Mouse (Mus musculus) MEL (cell line): ENCODE results near the gene Srprb. TPM values are rescaled to one million over a fixed set of nuclear protein-coding genes. Genes with fewer than 3 reads are reported as not detected.

Experiments used
- DNase-seq: peaks from one replicate; pipeline ENCODE4 v3.0.0; 2011; ENCODE audit warnings: low read depth, low spot score
- H3K27ac ChIP-seq: 2 replicates; pipeline ENCODE4 v1.5.1; 2012; ENCODE audit warnings: low read depth, mild to moderate bottlenecking, control low read depth, low read length, moderate library complexity; ENCODE audit not compliant: control insufficient read depth
- H3K27me3 ChIP-seq, 2 experiments: fragments of 150-350 bp in 1 of 2; sonication (generic) in 1 of 2; 2 replicates each; pipeline ENCODE4 v1.6.1; 2012; ENCODE audit warnings: low read length in 2 of 2, mild to moderate bottlenecking in 2 of 2, improper control_type of control experiment in 1 of 2, moderate library complexity in 1 of 2; ENCODE audit not compliant: insufficient read depth in 2 of 2, control insufficient read depth in 1 of 2
- H3K36me3 ChIP-seq, 2 experiments: 2 replicates each; pipeline ENCODE4 v1.6.1; 2012 to 2014; ENCODE audit warnings: low read length in 2 of 2, improper control_type of control experiment in 1 of 2, inconsistent platforms in 1 of 2, mild to moderate bottlenecking in 1 of 2; ENCODE audit not compliant: insufficient read depth in 2 of 2, control insufficient read depth in 1 of 2
- H3K4me1 ChIP-seq, 2 experiments: fragments of 150-350 bp in 1 of 2; sonication (generic) in 1 of 2; 2 replicates each; pipeline ENCODE4 v1.6.1; 2012; ENCODE audit warnings: low read length in 2 of 2, improper control_type of control experiment in 1 of 2, mild to moderate bottlenecking in 1 of 2; ENCODE audit not compliant: insufficient read depth in 2 of 2, control insufficient read depth in 1 of 2
- H3K4me3 ChIP-seq, 2 experiments: fragments of 150-350 bp in 1 of 2; sonication (generic) in 1 of 2; 2 replicates each; pipeline ENCODE4 v1.5.1; 2012; ENCODE audit warnings: low read depth in 2 of 2, low read length in 2 of 2, mild to moderate bottlenecking in 2 of 2, moderate library complexity in 2 of 2, control low read depth in 1 of 2, improper control_type of control experiment in 1 of 2; ENCODE audit not compliant: control insufficient read depth in 1 of 2, insufficient read depth in 1 of 2
- H3K79me2 ChIP-seq: 2 replicates; pipeline ENCODE4 v1.6.1; 2012; ENCODE audit warnings: mild to moderate bottlenecking, low read length, moderate library complexity; ENCODE audit not compliant: control insufficient read depth, poor library complexity, insufficient read depth
- H3K9ac ChIP-seq: 2 replicates; pipeline ENCODE4 v1.6.1; 2012; ENCODE audit warnings: low read depth, mild to moderate bottlenecking, control low read depth, low read length, moderate library complexity; ENCODE audit not compliant: control insufficient read depth, poor library complexity, severe bottlenecking
- H3K9me3 ChIP-seq: fragments of 150-350 bp; sonication (generic); replicated peaks from 2 replicates; pipeline ENCODE4 v1.6.1; 2012; ENCODE audit warnings: mild to moderate bottlenecking, low read length, improper control_type of control experiment, moderate library complexity; ENCODE audit not compliant: insufficient read depth
- CTCF ChIP-seq, 3 experiments: IDR thresholded peaks in 2 of 3; conservative IDR thresholded peaks in 1 of 3; 2 replicates each; pipeline ENCODE4 v1.5.1; 2011 to 2012; ENCODE audit warnings: low read length in 3 of 3, low read depth in 2 of 3, mild to moderate bottlenecking in 2 of 3, improper control_type of control experiment in 1 of 3, inconsistent platforms in 1 of 3, mixed read lengths in 1 of 3, moderate library complexity in 1 of 3; ENCODE audit not compliant: control insufficient read depth in 1 of 3, insufficient read depth in 1 of 3, poor library complexity in 1 of 3, severe bottlenecking in 1 of 3
- ELF1 ChIP-seq: IDR thresholded peaks from 2 replicates; pipeline ENCODE4 v1.6.1; 2014; ENCODE audit warnings: low read depth, mild to moderate bottlenecking, inconsistent platforms, low read length, improper control_type of control experiment, moderate library complexity
- GABPA ChIP-seq: IDR thresholded peaks from 2 replicates; pipeline ENCODE4 v1.6.1; 2012; ENCODE audit warnings: low read depth, mild to moderate bottlenecking, inconsistent platforms, low read length, improper control_type of control experiment, moderate library complexity
- GATA1 ChIP-seq: IDR thresholded peaks from 2 replicates; pipeline ENCODE4 v1.6.1; 2011; ENCODE audit warnings: low read depth, low read length, improper control_type of control experiment
- MAFK ChIP-seq: IDR thresholded peaks from 2 replicates; pipeline ENCODE4 v1.6.1; 2011; ENCODE audit warnings: low read depth, mild to moderate bottlenecking, low read length, improper control_type of control experiment, borderline replicate concordance
- MEF2A ChIP-seq: IDR thresholded peaks from 2 replicates; pipeline ENCODE4 v1.6.1; 2014; ENCODE audit warnings: low read depth, mild to moderate bottlenecking, inconsistent platforms, low read length, improper control_type of control experiment; ENCODE audit not compliant: poor library complexity, insufficient replicate concordance, severe bottlenecking; ENCODE audit errors: extremely low read depth
- MXI1 ChIP-seq: IDR thresholded peaks from 2 replicates; pipeline ENCODE4 v1.6.1; 2011; ENCODE audit warnings: mild to moderate bottlenecking, low read depth, low read length, improper control_type of control experiment
- MYB ChIP-seq: IDR thresholded peaks from 2 replicates; pipeline ENCODE4 v1.6.1; 2011; ENCODE audit warnings: mild to moderate bottlenecking, low read depth, low read length, improper control_type of control experiment
- MYC ChIP-seq: IDR thresholded peaks from 2 replicates; pipeline ENCODE4 v1.6.1; 2011; ENCODE audit warnings: low read depth, mild to moderate bottlenecking, low read length, improper control_type of control experiment, moderate library complexity
- NRF1 ChIP-seq: IDR thresholded peaks from 2 replicates; pipeline ENCODE4 v1.6.1; 2014; ENCODE audit warnings: low read depth, mild to moderate bottlenecking, inconsistent platforms, low read length, improper control_type of control experiment, moderate library complexity; ENCODE audit not compliant: poor library complexity, insufficient read depth, severe bottlenecking
- RCOR1 ChIP-seq: IDR thresholded peaks from 2 replicates; pipeline ENCODE4 v1.6.1; 2012; ENCODE audit warnings: low read depth, mild to moderate bottlenecking, inconsistent platforms, low read length, improper control_type of control experiment
- SMC3 ChIP-seq: IDR thresholded peaks from 2 replicates; pipeline ENCODE4 v1.6.1; 2011; ENCODE audit warnings: low read depth, low read length, improper control_type of control experiment
- UBTF ChIP-seq: IDR thresholded peaks from 2 replicates; pipeline ENCODE4 v1.6.1; 2012; ENCODE audit warnings: low read depth, mild to moderate bottlenecking, inconsistent platforms, low read length, improper control_type of control experiment, moderate library complexity, borderline replicate concordance; ENCODE audit not compliant: insufficient read depth
- ZMIZ1 ChIP-seq: IDR thresholded peaks from 2 replicates; pipeline ENCODE4 v1.6.1; 2012; ENCODE audit warnings: low read depth, mild to moderate bottlenecking, inconsistent platforms, low read length, improper control_type of control experiment, moderate library complexity
- polyA plus RNA-seq, 2 experiments: library from polyadenylated mRNA; stranded (reverse) in 1 of 2; unstranded in 1 of 2; fragments of >175 nt in 1 of 2; fragments of >200 nt in 1 of 2; gene quantifications; 2 replicates each; pipeline versions ENCODE4 v1.2.1 to v1.2.4; 2012; ENCODE audit warnings: low replicate concordance in 2 of 2, low read depth in 1 of 2; ENCODE audit not compliant: insufficient read length in 2 of 2, insufficient read depth in 1 of 2, missing spikeins in 1 of 2
- total RNA-seq: library from RNA; depleted of rRNA; stranded (reverse); fragments of 300-350 nt; gene quantifications from 2 replicates; pipeline ENCODE4 v1.2.3, GENCODE M21; 2012

Gene Srprb
- total and polyA plus RNA-seq, 3 experiments: 71.5 to 85.0 TPM; not detected in 1

DNA sequence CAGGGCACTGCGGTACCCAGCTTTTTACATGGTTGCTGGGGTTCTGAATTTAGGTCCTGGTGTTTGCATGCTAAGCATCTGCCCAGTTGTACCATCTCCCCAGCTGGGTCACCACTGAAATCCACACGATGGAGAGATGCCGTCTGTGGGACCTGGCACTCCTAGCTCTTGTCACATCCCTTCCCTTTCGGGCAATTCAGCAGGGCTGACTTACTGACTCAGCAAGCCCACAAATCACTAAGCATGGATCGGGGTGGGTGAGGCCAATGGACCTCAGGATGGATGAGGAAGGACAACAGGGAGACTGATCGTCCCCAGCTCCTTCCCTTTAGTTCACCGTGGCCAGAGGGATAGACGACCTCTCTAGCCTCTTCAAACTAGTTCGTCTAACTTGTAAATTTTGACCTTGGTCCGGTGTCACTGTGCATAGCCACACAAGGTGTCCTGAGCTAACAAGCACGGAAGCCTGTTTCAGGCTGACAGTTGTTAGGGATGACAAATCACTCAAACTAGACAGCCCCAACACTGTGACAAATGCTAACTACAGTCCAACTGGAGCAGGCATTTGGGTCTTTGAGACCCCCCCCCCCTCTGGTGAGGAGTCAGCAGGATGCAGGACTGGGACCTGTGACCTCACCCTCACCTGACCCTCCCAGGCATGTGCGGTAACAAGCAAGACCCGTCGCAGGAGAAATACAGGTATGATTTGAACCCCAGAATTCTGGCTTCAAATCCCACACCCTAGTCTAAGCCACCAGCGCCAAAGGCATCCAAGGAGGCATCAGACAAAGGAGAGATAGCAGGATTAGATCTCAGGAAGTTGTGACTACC, 27.3 kb upstream of the Srprb start (continued):
- TF ChIP-seq MYC (no peak), RCOR1 (no peak), MXI1 (no peak), CTCF (IDR thresholded peaks at IDR 0.05 in 2 of 3, conservative IDR thresholded peaks at IDR 0.05 in 1 of 3; ENCODE audit: control insufficient read depth in 1 of 3, insufficient read depth in 1 of 3, low read depth in 2 of 3, low read length in 3 of 3, poor library complexity in 1 of 3, severe bottlenecking in 1 of 3) (no peak)

GRCm38 (mm10) chr9:103228370-103229003, 26.6 kb upstream of the Srprb start:
- Histone ChIP-seq H3K9ac (no peak overlapping the region), H3K27me3 (no peaks in the 10 kb centered on the region), H3K36me3 (no peaks in the 10 kb centered on the region), H3K27ac (no peak overlapping the region), H3K79me2 (no peaks in the 10 kb centered on the region), H3K4me1 (0 out of 4 replicates have a peak, but pooled peaks cover 0 to 3% of the 10 kb centered on the region in 2 experiments), H3K9me3 (no peaks in the 10 kb centered on the region), H3K4me3 (no peak overlapping the region)
- TF ChIP-seq ELF1: no peak
- no peak for TF ChIP-seq ZMIZ1
- no peak for TF ChIP-seq RCOR1
- no peak for DNase-seq

- TF ChIP-seq NRF1 (no peak), GABPA (no peak), MEF2A (no peak), MAFK (no peak), UBTF (no peak), MXI1 (no peak), GATA1 (no peak), MYB (no peak), MYC (no peak), SMC3 (no peak)
- Histone ChIP-seq H3K4me1 (0 out of 4 replicates have a peak, but pooled peaks cover 0 to 3% of the 10 kb centered on the region in 2 experiments), H3K9me3 (no peaks in the 10 kb centered on the region), H3K36me3 (no peaks in the 10 kb centered on the region), H3K79me2 (no peaks in the 10 kb centered on the region), H3K27ac (no peak overlapping the region), H3K4me3 (no peak overlapping the region), H3K27me3 (no peaks in the 10 kb centered on the region), H3K9ac (no peak overlapping the region)
- no peak for DNase-seq
Measured at GRCm38 (mm10) chr9:103227760-103228159, 25.8 kb upstream of the Srprb start.
